ENCODE assay signal across 18 mouse cellular contexts in genomic region chr8:88371522-88371921, GRCm38 (mm10). TPM values are rescaled to one million over a fixed set of nuclear protein-coding genes. Genes with fewer than 3 reads are reported as not detected.
A peak's percentile ranks its signal among the peaks of the same experiment; 100 is the strongest.
DNase-seq lines count a peak whose midpoint lies in the region; ATAC-seq lines count a peak whose summit lies in the region.
"Had no signal": no experiment of that assay in that cellular context is flagged by ENCODE, and none has a peak within 500 bp of the region (broad histone marks: within the 10 kb centered on the region; RNA-seq: fewer than 3 reads in every experiment).

No protein-coding gene starts in this region.

- DNase-seq in retina, postnatal 1 day = peak; percentile 71
- DNase-seq in retina, embryonic 14.5 days (ENCODE audit: low spot score) = no peak
- DNase-seq in retina, postnatal 7 days (ENCODE audit: low read depth, low spot score) = peak; percentile 70
- no peak for DNase-seq in embryo, embryonic 10.5 days (ENCODE audit: low spot score)
- DNase-seq in embryo, embryonic 11 days = no peak
- DNase-seq: adrenal gland, adult 2 months; adrenal gland, postnatal 10 days; adrenal gland, postnatal 25 days; cerebellum, adult 11 months; cerebellum, adult 18-20 months; cerebellum, adult 8-10 months; cerebellum, adult 9-11 months; cerebellum, postnatal 14 days; cerebellum, postnatal 36 days; forebrain, postnatal 0 days had no signal

- ATAC-seq in granulocyte monocyte progenitor cell, adult 5-6 weeks (replicated peaks; ENCODE audit: poor library complexity, severe bottlenecking) = peak; percentile 64
- ATAC-seq: forebrain, embryonic 13.5 days; forebrain, embryonic 15.5 days; forebrain, postnatal 0 days had no signal

RNA-seq across cellular contexts. Expression of gene Brd7, which starts 9.5 kb away (rescaled TPM):
- total RNA-seq in granulocyte monocyte progenitor cell, adult 5-6 weeks (2014; fragmentation: Nextera tagmentation) = 75.7 and 92.5 TPM in 2 replicates
- total RNA-seq in granulocyte monocyte progenitor cell, adult 5-6 weeks (2017) = 70.1 and 74.2 TPM in 2 replicates

Comparison
In these comparisons a context has a peak if more than half of its experiments do, and no peak if none do; other contexts are left out.
1. DNase-seq: peak in retina, postnatal 1 day (single experiment) and retina, postnatal 7 days (single experiment); none in retina, embryonic 14.5 days (single experiment), embryo, embryonic 10.5 days (single experiment) and embryo, embryonic 11 days (single experiment).